Mouse (Mus musculus): ENCODE data around the gene Vhl.

Vhl gene

GRCm38 (mm10) chr6:113630322-113630721, 6.6 kb downstream of the Vhl start:
- no peak for DNase-seq

GRCm38 (mm10) chr6:113632863-113633262, 9.1 kb downstream of the Vhl start:
- DNase-seq: no peak

- peak; percentile 96 to 98 for DNase-seq
Observed at GRCm38 (mm10) chr6:113638302-113639040, 14.7 kb downstream of the Vhl start, which contains the start of gene Irak2. Gene Irak2 (plus strand): TSS chr6:113638467.

- DNase-seq: no peak
Observed at GRCm38 (mm10) chr6:113639201-113639600, 15.4 kb downstream of the Vhl start.

- DNase-seq: no peak
Observed at GRCm38 (mm10) chr6:113642605-113643004, 18.8 kb downstream of the Vhl start.

- DNase-seq: no peak
Observed at GRCm38 (mm10) chr6:113643021-113643420, 19.3 kb downstream of the Vhl start.

GRCm38 (mm10) chr6:113643967-113644366, 20.2 kb downstream of the Vhl start:
- DNase-seq: no peak

GRCm38 (mm10) chr6:113644808-113645207, 21.0 kb downstream of the Vhl start:
- DNase-seq: peak; percentile 69 to 70

- no peak for DNase-seq
Observed at GRCm38 (mm10) chr6:113649346-113650196, 25.8 kb downstream of the Vhl start.

GRCm38 (mm10) chr6:113650197-113650640, 26.5 kb downstream of the Vhl start:
- DNase-seq: no peak

GRCm38 (mm10) chr6:113651626-113652025, 27.9 kb downstream of the Vhl start:
- DNase-seq: no peak

- no peak for DNase-seq
Observed at GRCm38 (mm10) chr6:113653551-113653950, 29.8 kb downstream of the Vhl start.

GRCm38 (mm10) chr6:113654102-113654501, 30.3 kb downstream of the Vhl start:
- DNase-seq: peak; percentile 36 to 39

GRCm38 (mm10) chr6:113654753-113655397, 31.1 kb downstream of the Vhl start:
- DNase-seq: peak; percentile 53 to 68

GRCm38 (mm10) chr6:113655475-113655874, 31.7 kb downstream of the Vhl start:
- DNase-seq: no peak

- peak; percentile 62 to 84 for DNase-seq
Observed at GRCm38 (mm10) chr6:113656847-113657246, 33.1 kb downstream of the Vhl start.

- peak in 1 of 2 experiments; percentile 44 for DNase-seq
Observed at GRCm38 (mm10) chr6:113658226-113658625, 34.5 kb downstream of the Vhl start.

GRCm38 (mm10) chr6:113659648-113660491, 36.1 kb downstream of the Vhl start:
- DNase-seq: no peak

GRCm38 (mm10) chr6:113660492-113661352, 37.0 kb downstream of the Vhl start:
- no peak for DNase-seq

- DNase-seq: peak; percentile 51 to 70
Observed at GRCm38 (mm10) chr6:113661353-113662241, 37.8 kb downstream of the Vhl start.
